Mouse (Mus musculus) limb, embryonic 11.5 days (tissue): ENCODE measurements around the gene Tmem163. TPM values are rescaled to one million over a fixed set of nuclear protein-coding genes. Genes with fewer than 3 reads are reported as not detected.

ENCODE experiments used
- ATAC-seq: fragments of 200-750 bp; cut with Nextera tagmentation; 2 replicates; pipeline ENCODE4 v1.8.0; 2017; ENCODE audit warnings: low read depth; ENCODE audit not compliant: insufficient number of reproducible peaks, low FRiP score, low TSS enrichment
- DNase-seq: peaks from one replicate; pipeline ENCODE4 v3.0.0-alpha.2; 2015; ENCODE audit warnings: low spot score
- H3K27ac ChIP-seq: fragments of 300-500 bp; sonication (generic); replicated peaks from 2 replicates; pipeline ENCODE4 v1.5.1; 2014; ENCODE audit warnings: low read depth, mild to moderate bottlenecking, low read length
- H3K27me3 ChIP-seq: fragments of 300-500 bp; sonication (generic); 2 replicates; pipeline ENCODE4 v1.6.1; 2014; ENCODE audit warnings: mild to moderate bottlenecking, low read length, mixed read lengths; ENCODE audit not compliant: control insufficient read depth, insufficient read depth
- H3K36me3 ChIP-seq: fragments of 300-500 bp; sonication (generic); 2 replicates; pipeline ENCODE4 v1.6.1; 2014; ENCODE audit warnings: mild to moderate bottlenecking, low read length, moderate library complexity, mixed read lengths; ENCODE audit not compliant: control insufficient read depth, insufficient read depth
- H3K4me1 ChIP-seq: fragments of 300-500 bp; sonication (generic); 2 replicates; pipeline ENCODE4 v1.6.1; 2014; ENCODE audit warnings: low read length, mixed read lengths; ENCODE audit not compliant: control insufficient read depth, insufficient read depth
- H3K4me2 ChIP-seq: fragments of 300-500 bp; sonication (generic); 2 replicates; pipeline ENCODE4 v1.6.1; 2014; ENCODE audit warnings: low read depth, mild to moderate bottlenecking, moderate library complexity; ENCODE audit not compliant: severe bottlenecking
- H3K4me3 ChIP-seq: fragments of 300-500 bp; sonication (generic); 2 replicates; pipeline ENCODE4 v1.5.1; 2014; ENCODE audit warnings: low read depth, low read length
- H3K9ac ChIP-seq: fragments of 300-500 bp; sonication (generic); 2 replicates; pipeline ENCODE4 v1.6.1; 2014; ENCODE audit warnings: mild to moderate bottlenecking, low read length
- H3K9me3 ChIP-seq: fragments of 300-500 bp; sonication (generic); 2 replicates; pipeline ENCODE4 v1.6.1; 2016; ENCODE audit warnings: low read length; ENCODE audit not compliant: control insufficient read depth
- WGBS: fragments of 180-500 bp; shearing (Covaris S2); extraction: QIAGEN DNeasy Blood & Tissue Kit; methylation state at CpG from one replicate; pipeline ENCODE4 v1.1.7; 2014; 5-methylcytosine and 5-hydroxymethylcytosine counted together
- polyA plus RNA-seq: library from polyadenylated mRNA; unstranded; fragments of >200 nt; fragmentation: Nextera tagmentation; extraction: Ambion mirVana; gene quantifications from 2 replicates; pipeline ENCODE4 v1.2.1, GENCODE M21; 2014

Tmem163 gene
- polyA plus RNA-seq, 1 experiment from 2014 or later: 7.9 TPM

GRCm38 (mm10) chr1:127442880-127443877 lies 236.2 kb downstream of the Tmem163 start:
- Histone ChIP-seq H3K9me3 (no peaks in the 10 kb centered on the region; the same call in 1 of the 2 replicates), H3K27me3 (no peaks in the 10 kb centered on the region), H3K27ac (peak overlapping the region; percentile 70; the same call in 1 of the 2 replicates), H3K4me1 (peaks cover 23% of the 10 kb centered on the region), H3K4me3 (no peak overlapping the region), H3K9ac (no peak overlapping the region), H3K4me2 (no peak overlapping the region), H3K36me3 (no peaks in the 10 kb centered on the region; the same call in 1 of the 2 replicates)
- WGBS: 14% methylated on average over 14 of the region's 14 CpGs
- DNase-seq (peak; percentile 67), ATAC-seq (peak; percentile 69)

DNA sequence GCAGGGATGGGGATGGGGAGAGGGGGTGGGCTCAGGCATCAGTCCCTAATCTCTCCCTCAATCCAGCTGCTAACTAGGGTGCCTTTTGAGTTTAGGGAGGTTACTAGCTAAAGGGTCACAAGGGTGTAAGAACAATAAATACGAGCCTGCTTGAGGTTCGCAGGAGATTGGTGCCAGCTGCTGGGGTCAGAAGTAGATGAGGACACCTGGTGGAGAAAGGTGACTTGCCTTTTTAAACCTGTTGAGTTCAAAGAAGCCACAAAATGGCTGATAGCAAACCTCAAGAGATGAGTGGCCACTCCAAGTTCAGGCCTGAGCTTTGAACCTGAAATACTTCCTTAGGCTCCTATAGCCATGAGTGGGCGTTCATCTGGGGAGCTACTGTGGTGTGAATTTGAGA lies 237.6 kb downstream of the Tmem163 start:
- no peaks in the 10 kb centered on the region for H3K27me3 ChIP-seq
- peaks cover 23% of the 10 kb centered on the region for H3K4me1 ChIP-seq
- no peaks in the 10 kb centered on the region for H3K36me3 ChIP-seq
- no peak overlapping the region for H3K9ac ChIP-seq
- H3K4me3 ChIP-seq: no peak overlapping the region
- ATAC-seq (no peak), DNase-seq (no peak)
- 35% methylated on average over 3 of the region's 3 CpGs for WGBS
- no peak overlapping the region; the same call in 1 of the 2 replicates for H3K27ac ChIP-seq
- no peak overlapping the region for H3K4me2 ChIP-seq
- no peaks in the 10 kb centered on the region for H3K9me3 ChIP-seq

- Histone ChIP-seq H3K27me3 (no peaks in the 10 kb centered on the region), H3K27ac (no peak overlapping the region), H3K9ac (no peak overlapping the region), H3K4me1 (peaks cover 23% of the 10 kb centered on the region), H3K4me2 (no peak overlapping the region), H3K9me3 (no peaks in the 10 kb centered on the region), H3K36me3 (no peaks in the 10 kb centered on the region), H3K4me3 (no peak overlapping the region)
- 73% methylated on average over 1 of the region's 1 CpGs for WGBS
- no peak for ATAC-seq
- DNase-seq: no peak
Observed at GRCm38 (mm10) chr1:127441007-127441406, 238.3 kb downstream of the Tmem163 start.

DNA sequence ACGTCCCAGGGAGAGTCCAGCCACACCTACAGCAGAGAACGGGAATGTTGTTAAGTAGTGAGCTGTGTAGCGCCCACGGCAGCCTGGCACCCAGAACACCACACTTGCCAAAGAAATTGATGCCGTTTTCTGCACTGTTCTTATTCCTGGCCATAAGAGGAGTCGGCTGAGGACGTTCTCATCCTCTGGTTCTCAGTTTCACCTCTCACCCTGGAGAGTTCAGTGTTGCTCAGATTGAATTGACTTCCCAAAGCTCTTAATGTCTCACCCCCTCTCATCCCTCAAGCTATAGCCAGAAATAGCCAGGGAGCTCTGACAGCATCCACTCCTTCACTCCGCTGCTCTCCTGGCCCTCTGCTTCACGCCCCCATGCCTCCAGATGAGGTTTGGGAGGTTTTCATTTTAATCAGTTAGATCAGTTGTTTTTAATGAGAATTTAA lies 239.9 kb downstream of the Tmem163 start:
- DNase-seq: no peak
- H3K4me3 ChIP-seq: no peak overlapping the region
- H3K4me2 ChIP-seq: no peak overlapping the region
- no peak for ATAC-seq
- no peaks in the 10 kb centered on the region for H3K27me3 ChIP-seq
- peaks cover 17% of the 10 kb centered on the region for H3K4me1 ChIP-seq
- no peak overlapping the region for H3K9ac ChIP-seq
- H3K9me3 ChIP-seq: no peaks in the 10 kb centered on the region
- no peak overlapping the region for H3K27ac ChIP-seq
- WGBS: 89% methylated on average over 9 of the region's 9 CpGs
- H3K36me3 ChIP-seq: no peaks in the 10 kb centered on the region

DNA sequence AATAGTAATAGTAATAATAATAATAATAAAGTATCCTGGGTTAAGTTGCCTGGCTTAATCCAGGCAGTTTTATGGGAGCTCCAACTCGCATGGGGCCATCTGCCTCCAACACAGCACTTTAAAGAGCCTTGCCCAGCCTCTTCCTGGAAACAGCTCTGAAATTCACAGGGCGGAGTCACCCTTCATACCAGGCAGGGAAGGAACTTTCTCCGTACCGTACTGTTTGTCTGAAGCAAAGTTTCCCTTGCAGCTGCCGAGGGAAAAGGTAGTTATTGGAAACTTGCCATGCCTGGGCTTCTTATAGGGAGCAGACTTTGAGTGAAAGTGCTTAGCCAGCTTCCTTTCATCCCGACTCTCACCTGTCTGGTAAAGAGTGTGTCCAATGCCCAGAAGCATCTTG lies 242.3 kb downstream of the Tmem163 start:
- Histone ChIP-seq H3K4me3 (no peak overlapping the region), H3K27ac (no peak overlapping the region), H3K4me2 (no peak overlapping the region), H3K9ac (no peak overlapping the region), H3K4me1 (peaks cover 11% of the 10 kb centered on the region), H3K27me3 (no peaks in the 10 kb centered on the region), H3K36me3 (no peaks in the 10 kb centered on the region), H3K9me3 (no peaks in the 10 kb centered on the region)
- no peak for ATAC-seq
- no peak for DNase-seq
- WGBS: 67% methylated on average over 6 of the region's 6 CpGs

Other genes starting within 250 kb of the Tmem163 start
- 0.28 and 0.29 TPM in 2 replicates for gene Acmsd, start 49.9 kb upstream of the Tmem163 start, polyA plus RNA-seq
- 90.7 and 95.6 TPM in 2 replicates for gene Ccnt2, start 94.6 kb upstream of the Tmem163 start, polyA plus RNA-seq
- not detected in 2 replicates for gene Map3k19, start 175.5 kb upstream of the Tmem163 start, polyA plus RNA-seq
- gene Rab3gap1, start 189.2 kb upstream of the Tmem163 start, polyA plus RNA-seq: 17.3 and 18.6 TPM in 2 replicates